Mouse (Mus musculus) intestine, postnatal 0 days (tissue): ENCODE measurements around the gene Fez2. TPM values are rescaled to one million over a fixed set of nuclear protein-coding genes. Genes with fewer than 3 reads are reported as not detected.

ENCODE experiments used
- ATAC-seq: fragments of 200-750 bp; cut with Nextera tagmentation; 2 replicates; pipeline ENCODE4 v1.8.0; 2017; ENCODE audit warnings: mild to moderate bottlenecking, moderate TSS enrichment, moderate library complexity
- H3K27ac ChIP-seq: fragments of 300-500 bp; sonication (generic); 2 replicates; pipeline ENCODE4 v1.5.1; 2014; ENCODE audit warnings: mild to moderate bottlenecking, low read depth, low read length, moderate library complexity
- H3K27me3 ChIP-seq: fragments of 300-500 bp; sonication (generic); replicated peaks from 2 replicates; pipeline ENCODE4 v1.6.1; 2014; ENCODE audit warnings: low read length, mixed read lengths; ENCODE audit not compliant: control insufficient read depth, insufficient read depth
- H3K36me3 ChIP-seq: fragments of 300-500 bp; sonication (generic); 2 replicates; pipeline ENCODE4 v1.6.1; 2014; ENCODE audit warnings: mild to moderate bottlenecking, moderate library complexity; ENCODE audit not compliant: control insufficient read depth, insufficient read depth
- H3K4me1 ChIP-seq: fragments of 300-500 bp; sonication (generic); replicated peaks from 2 replicates; pipeline ENCODE4 v1.6.1; 2014; ENCODE audit warnings: antibody characterized with exemption, low read length, mixed read lengths; ENCODE audit not compliant: control insufficient read depth, insufficient read depth
- H3K4me2 ChIP-seq: fragments of 300-500 bp; sonication (generic); replicated peaks from 2 replicates; pipeline ENCODE4 v1.6.1; 2014; ENCODE audit warnings: low read depth, mild to moderate bottlenecking, moderate library complexity
- H3K4me3 ChIP-seq: fragments of 300-500 bp; sonication (generic); 2 replicates; pipeline ENCODE4 v1.5.1; 2014; ENCODE audit warnings: low read depth, low read length
- H3K9ac ChIP-seq: fragments of 300-500 bp; sonication (generic); 2 replicates; pipeline ENCODE4 v1.6.1; 2014; ENCODE audit warnings: mild to moderate bottlenecking, low read depth, low read length
- H3K9me3 ChIP-seq: fragments of 300-500 bp; sonication (generic); 2 replicates; pipeline ENCODE4 v1.6.1; 2016; ENCODE audit warnings: mixed run types; ENCODE audit not compliant: control insufficient read depth
- CTCF ChIP-seq: sonication (generic); IDR thresholded peaks from 2 replicates; pipeline ENCODE4 v1.5.1; 2016; ENCODE audit warnings: low read depth, mild to moderate bottlenecking, control low read depth, antibody characterized with exemption, moderate library complexity
- WGBS: fragments of 180-500 bp; shearing (Covaris S2); extraction: QIAGEN DNeasy Blood & Tissue Kit; methylation state at CpG from one replicate; pipeline ENCODE4 v1.1.7; 2014; 5-methylcytosine and 5-hydroxymethylcytosine counted together
- polyA plus RNA-seq: library from polyadenylated mRNA; unstranded; fragments of >200 nt; fragmentation: Nextera tagmentation; extraction: Ambion mirVana; gene quantifications from 2 replicates; pipeline ENCODE4 v1.2.1, GENCODE M21; 2015

Gene Fez2
- polyA plus RNA-seq, 1 experiment from 2014 or later, result 59.4 TPM

DNA sequence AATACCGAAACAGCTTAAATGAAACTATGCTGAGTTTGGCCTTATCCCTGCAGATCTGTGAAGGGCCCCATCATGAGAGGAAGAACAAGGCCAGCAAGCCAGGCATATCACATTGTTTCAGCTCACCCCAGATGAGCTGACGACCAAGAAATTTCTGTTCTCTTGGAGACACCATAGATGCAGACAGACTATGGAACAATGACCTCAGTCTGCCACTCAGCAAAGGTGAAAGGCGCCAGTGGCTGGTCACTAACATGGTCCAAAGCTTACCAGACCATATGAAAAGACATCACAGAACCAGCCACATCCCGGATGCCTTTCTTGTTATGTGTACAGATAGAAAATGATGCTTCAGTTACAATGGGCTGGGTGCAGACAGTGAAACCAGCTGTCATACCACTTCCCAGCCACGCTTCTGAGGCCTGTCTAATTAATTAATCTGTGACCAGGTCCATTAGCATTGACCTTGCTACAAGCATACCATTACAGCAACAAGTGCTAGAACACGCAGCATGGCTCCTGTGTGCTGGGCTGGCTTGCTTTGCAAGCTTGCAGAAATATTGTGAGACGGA is 92.1 kb downstream of the Fez2 start:
- no peak for ATAC-seq
- Histone ChIP-seq H3K4me2 (no peak overlapping the region), H3K9me3 (no peaks in the 10 kb centered on the region), H3K4me3 (no peak overlapping the region), H3K9ac (no peak overlapping the region), H3K4me1 (0 out of 2 replicates have a peak, but pooled peaks cover 5% of the 10 kb centered on the region), H3K27me3 (no peaks in the 10 kb centered on the region), H3K36me3 (0 out of 2 replicates have a peak, but pooled peaks cover 4% of the 10 kb centered on the region), H3K27ac (no peak overlapping the region)
- no peak for TF ChIP-seq CTCF
- WGBS, result 86% methylated on average over 7 of the region's 7 CpGs

DNA sequence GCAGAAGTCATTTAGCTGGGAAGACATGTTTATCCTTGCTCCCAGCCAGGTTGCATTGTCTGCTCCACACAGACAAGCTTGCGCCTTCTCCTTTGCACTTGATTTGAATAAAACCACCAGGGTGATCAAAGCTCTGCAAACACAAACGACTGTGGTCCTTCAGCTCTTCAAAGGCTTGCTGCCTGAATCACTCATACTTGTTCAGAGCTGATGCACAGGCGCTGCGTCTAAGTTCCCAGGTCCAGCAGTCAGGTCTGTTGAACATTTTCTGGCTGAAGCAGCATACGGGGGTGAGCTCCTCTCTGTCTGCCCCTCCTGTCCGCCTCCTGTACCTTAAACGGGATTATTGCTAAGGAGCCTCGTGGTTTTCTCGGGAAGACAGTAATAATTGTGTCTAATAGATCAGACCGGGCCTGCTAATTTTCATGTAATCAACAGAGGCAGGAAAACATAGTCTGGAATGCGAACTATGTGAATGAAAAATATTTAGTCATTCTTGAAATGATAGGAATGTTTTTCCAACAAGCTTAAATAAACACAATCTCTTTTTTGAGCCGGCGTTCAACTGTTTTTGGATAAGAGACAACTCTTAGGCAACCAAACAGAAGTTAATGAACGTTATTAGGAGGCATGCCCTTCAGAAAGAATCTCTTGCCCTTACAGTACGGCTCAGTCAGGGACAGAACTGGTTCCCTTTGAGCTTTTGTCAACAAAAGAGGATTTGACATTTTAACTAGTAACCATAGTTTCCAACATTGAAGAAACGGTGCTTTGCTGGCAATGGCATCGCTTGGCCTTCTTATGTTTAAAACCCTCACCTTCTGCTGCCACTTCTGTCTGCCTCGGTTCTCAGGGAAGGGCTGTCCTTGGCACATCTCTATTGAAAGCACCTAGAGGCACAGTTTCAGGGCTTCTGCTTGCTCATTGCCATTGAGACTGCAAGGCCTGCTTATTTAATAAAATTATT is 95.3 kb downstream of the Fez2 start:
- no peak overlapping the region for H3K4me3 ChIP-seq
- 45% methylated on average over 18 of the region's 18 CpGs for WGBS
- peaks cover 9% of the 10 kb centered on the region; the same call in 1 of the 2 replicates for H3K36me3 ChIP-seq
- no peak for ATAC-seq
- no peaks in the 10 kb centered on the region for H3K9me3 ChIP-seq
- H3K4me2 ChIP-seq, result no peak overlapping the region
- H3K27me3 ChIP-seq, result no peaks in the 10 kb centered on the region
- no peak for TF ChIP-seq CTCF
- H3K4me1 ChIP-seq, result peaks cover 3% of the 10 kb centered on the region; the same call in 1 of the 2 replicates
- no peak overlapping the region for H3K27ac ChIP-seq
- no peak overlapping the region for H3K9ac ChIP-seq

GRCm38 (mm10) chr17:78321216-78321835 is 96.6 kb downstream of the Fez2 start:
- no peaks in the 10 kb centered on the region for H3K9me3 ChIP-seq
- peaks cover 13% of the 10 kb centered on the region; the same call in 1 of the 2 replicates for H3K36me3 ChIP-seq
- TF ChIP-seq CTCF, result no peak
- no peak overlapping the region for H3K9ac ChIP-seq
- no peak overlapping the region for H3K4me2 ChIP-seq
- H3K27ac ChIP-seq, result no peak overlapping the region
- H3K27me3 ChIP-seq, result no peaks in the 10 kb centered on the region
- no peak overlapping the region for H3K4me3 ChIP-seq
- no peaks in the 10 kb centered on the region; the same call in 1 of the 2 replicates for H3K4me1 ChIP-seq
- no peak for ATAC-seq
- 78% methylated on average over 11 of the region's 11 CpGs for WGBS

Other genes with a start within 250 kb of the Fez2 start
- gene Crim1, start 217.9 kb downstream of the Fez2 start, polyA plus RNA-seq, result 7.7 and 9.0 TPM in 2 replicates
- 0.93 and 1.0 TPM in 2 replicates for gene Vit, start 89.9 kb upstream of the Fez2 start, polyA plus RNA-seq